Mouse (Mus musculus) midbrain, embryonic 11.5 days (tissue): ENCODE results near the gene Vamp2. TPM values are rescaled to one million over a fixed set of nuclear protein-coding genes. Genes with fewer than 3 reads are reported as not detected.

Source experiments
- ATAC-seq: fragments of 200-750 bp; cut with Nextera tagmentation; 2 replicates; pipeline ENCODE4 v1.8.0; 2017; ENCODE audit warnings: moderate TSS enrichment, moderate library complexity; ENCODE audit not compliant: low FRiP score
- DNase-seq: peaks from one replicate; pipeline ENCODE4 v3.0.0; 2015; ENCODE audit warnings: low spot score; ENCODE audit errors: missing footprints
- H3K27ac ChIP-seq: fragments of 300-500 bp; sonication (generic); 2 replicates; pipeline ENCODE4 v1.5.1; 2014; ENCODE audit warnings: low read depth, low read length
- H3K27me3 ChIP-seq: fragments of 300-500 bp; sonication (generic); 2 replicates; pipeline ENCODE4 v1.6.1; 2014; ENCODE audit warnings: mild to moderate bottlenecking, low read length, moderate library complexity, mixed read lengths; ENCODE audit not compliant: control insufficient read depth, insufficient read depth
- H3K36me3 ChIP-seq: fragments of 300-500 bp; sonication (generic); 2 replicates; pipeline ENCODE4 v1.6.1; 2014; ENCODE audit warnings: mild to moderate bottlenecking, low read length, moderate library complexity, mixed read lengths; ENCODE audit not compliant: control insufficient read depth, insufficient read depth
- H3K4me1 ChIP-seq: fragments of 300-500 bp; sonication (generic); 2 replicates; pipeline ENCODE4 v1.6.1; 2014; ENCODE audit warnings: low read length; ENCODE audit not compliant: control insufficient read depth, insufficient read depth
- H3K4me2 ChIP-seq: fragments of 300-500 bp; sonication (generic); 2 replicates; pipeline ENCODE4 v1.6.1; 2014; ENCODE audit warnings: mild to moderate bottlenecking, moderate library complexity
- H3K4me3 ChIP-seq: fragments of 300-500 bp; sonication (generic); 2 replicates; pipeline ENCODE4 v1.5.1; 2014; ENCODE audit warnings: low read depth, low read length
- H3K9ac ChIP-seq: fragments of 300-500 bp; sonication (generic); 2 replicates; pipeline ENCODE4 v1.6.1; 2014; ENCODE audit warnings: low read length
- H3K9me3 ChIP-seq: fragments of 300-500 bp; sonication (generic); 2 replicates; pipeline ENCODE4 v1.6.1; 2016; ENCODE audit warnings: low read length; ENCODE audit not compliant: control insufficient read depth
- WGBS: fragments of 180-500 bp; shearing (Covaris S2); extraction: QIAGEN DNeasy Blood & Tissue Kit; methylation state at CpG from one replicate; pipeline ENCODE4 v1.1.7; 2014; 5-methylcytosine and 5-hydroxymethylcytosine counted together
- polyA plus RNA-seq: library from polyadenylated mRNA; unstranded; fragments of >200 nt; fragmentation: Nextera tagmentation; extraction: Ambion mirVana; gene quantifications from 2 replicates; pipeline ENCODE4 v1.2.1, GENCODE M21; 2014

Vamp2 gene
- 72.4 and 73.5 TPM in 2 replicates for polyA plus RNA-seq

- Histone ChIP-seq H3K4me1 (peaks cover 13% of the 10 kb centered on the region), H3K4me3 (peak within 1 kb of the TSS; percentile 98), H3K9ac (peak within 1 kb of the TSS; percentile 93), H3K4me2 (peak within 1 kb of the TSS; percentile 91), H3K27ac (peak within 1 kb of the TSS; percentile 75), H3K9me3 (no peaks in the 10 kb centered on the region), H3K27me3 (no peaks in the 10 kb centered on the region), H3K36me3 (no peaks in the 10 kb centered on the region; the same call in 1 of the 2 replicates)
- DNase-seq (peak; percentile 100), ATAC-seq (peak; percentile 86)
- WGBS, result under 1% methylated on average over 66 of the region's 67 CpGs
Measured at GRCm38 (mm10) chr11:69088103-69088855, at the start of gene Vamp2. Gene Vamp2, plus strand, starts transcription at chr11:69088490.

- WGBS, result 1% methylated on average over 51 of the region's 54 CpGs
- H3K27me3 ChIP-seq, result no peaks in the 10 kb centered on the region
- H3K4me2 ChIP-seq, result peak within 1 kb of the TSS; percentile 82
- ATAC-seq, result peak; percentile 79
- DNase-seq, result peak; percentile 98
- H3K4me1 ChIP-seq, result peaks cover 15% of the 10 kb centered on the region
- peak within 1 kb of the TSS; percentile 81 for H3K4me3 ChIP-seq
- no peaks in the 10 kb centered on the region for H3K9me3 ChIP-seq
- peak within 1 kb of the TSS; percentile 88 for H3K27ac ChIP-seq
- H3K36me3 ChIP-seq, result peaks cover 8% of the 10 kb centered on the region
- H3K9ac ChIP-seq, result peak within 1 kb of the TSS; percentile 92
Measured at GRCm38 (mm10) chr11:69045531-69046394, 42.5 kb upstream of the Vamp2 start, which contains the start of gene Aurkb. Gene Aurkb, plus strand, starts transcription at chr11:69045647.

GRCm38 (mm10) chr11:69046395-69046774, 41.9 kb upstream of the Vamp2 start:
- 22% methylated on average over 9 of the region's 9 CpGs for WGBS

GRCm38 (mm10) chr11:69047592-69047991, 40.7 kb upstream of the Vamp2 start:
- no peak overlapping the region for H3K9ac ChIP-seq
- H3K27ac ChIP-seq, result no peak overlapping the region
- no peaks in the 10 kb centered on the region for H3K27me3 ChIP-seq
- H3K36me3 ChIP-seq, result peaks cover 9% of the 10 kb centered on the region
- ATAC-seq (no peak), DNase-seq (no peak)
- peaks cover 15% of the 10 kb centered on the region for H3K4me1 ChIP-seq
- no peaks in the 10 kb centered on the region for H3K9me3 ChIP-seq
- 90% methylated on average over 12 of the region's 12 CpGs for WGBS
- no peak overlapping the region for H3K4me3 ChIP-seq
- no peak overlapping the region; the same call in 1 of the 2 replicates for H3K4me2 ChIP-seq

More at GRCm38 (mm10) chr11:69046395-69046774, 41.9 kb upstream of the Vamp2 start:
- H3K36me3 ChIP-seq, result peaks cover 9% of the 10 kb centered on the region
- peak overlapping the region; percentile 92 for H3K9ac ChIP-seq
- no peaks in the 10 kb centered on the region for H3K9me3 ChIP-seq
- H3K4me3 ChIP-seq, result peak overlapping the region; percentile 81
- no peak for DNase-seq
- 0 out of 2 replicates have a peak overlapping the region, but pooled peaks have one; percentile 88 for H3K27ac ChIP-seq
- peaks cover 15% of the 10 kb centered on the region for H3K4me1 ChIP-seq
- no peak for ATAC-seq
- H3K4me2 ChIP-seq, result peak overlapping the region; percentile 82
- H3K27me3 ChIP-seq, result no peaks in the 10 kb centered on the region

- H3K4me2 ChIP-seq, result no peak overlapping the region
- no peaks in the 10 kb centered on the region for H3K9me3 ChIP-seq
Measured at GRCm38 (mm10) chr11:69048151-69048550, 40.1 kb upstream of the Vamp2 start.

GRCm38 (mm10) chr11:69050748-69051147, 37.5 kb upstream of the Vamp2 start:
- H3K9me3 ChIP-seq, result no peaks in the 10 kb centered on the region
- peaks cover 15% of the 10 kb centered on the region for H3K4me1 ChIP-seq
- no peaks in the 10 kb centered on the region for H3K27me3 ChIP-seq
- H3K36me3 ChIP-seq, result peaks cover 13% of the 10 kb centered on the region
- no peak overlapping the region for H3K4me2 ChIP-seq
- H3K9ac ChIP-seq, result no peak overlapping the region
- WGBS, result 88% methylated on average over 8 of the region's 8 CpGs
- H3K4me3 ChIP-seq, result no peak overlapping the region
- ATAC-seq (no peak), DNase-seq (no peak)
- no peak overlapping the region for H3K27ac ChIP-seq

More at GRCm38 (mm10) chr11:69048151-69048550, 40.1 kb upstream of the Vamp2 start:
- no peak overlapping the region for H3K9ac ChIP-seq
- no peaks in the 10 kb centered on the region for H3K27me3 ChIP-seq
- no peak for DNase-seq
- ATAC-seq, result no peak
- H3K36me3 ChIP-seq, result peaks cover 9% of the 10 kb centered on the region
- peaks cover 15% of the 10 kb centered on the region for H3K4me1 ChIP-seq
- H3K27ac ChIP-seq, result no peak overlapping the region
- H3K4me3 ChIP-seq, result no peak overlapping the region
- WGBS, result 91% methylated on average over 14 of the region's 14 CpGs

GRCm38 (mm10) chr11:69051771-69052170, 36.5 kb upstream of the Vamp2 start:
- Histone ChIP-seq H3K36me3 (peaks cover 13% of the 10 kb centered on the region), H3K27me3 (no peaks in the 10 kb centered on the region), H3K4me1 (peaks cover 8% of the 10 kb centered on the region), H3K9ac (no peak overlapping the region), H3K4me2 (no peak overlapping the region), H3K9me3 (no peaks in the 10 kb centered on the region), H3K4me3 (no peak overlapping the region), H3K27ac (no peak overlapping the region)
- DNase-seq, result peak; percentile 76
- 68% methylated on average over 4 of the region's 4 CpGs for WGBS
- no peak for ATAC-seq

- WGBS, result 90% methylated on average over 2 of the region's 2 CpGs
Measured at GRCm38 (mm10) chr11:69052824-69053421, 35.4 kb upstream of the Vamp2 start.

More at GRCm38 (mm10) chr11:69052824-69053421, 35.4 kb upstream of the Vamp2 start:
- peaks cover 13% of the 10 kb centered on the region for H3K36me3 ChIP-seq
- peaks cover 2% of the 10 kb centered on the region; the same call in 1 of the 2 replicates for H3K4me1 ChIP-seq
- no peak for DNase-seq
- ATAC-seq, result no peak
- H3K4me3 ChIP-seq, result no peak overlapping the region
- no peak overlapping the region for H3K9ac ChIP-seq
- no peaks in the 10 kb centered on the region for H3K9me3 ChIP-seq
- no peaks in the 10 kb centered on the region for H3K27me3 ChIP-seq
- no peak overlapping the region for H3K27ac ChIP-seq
- H3K4me2 ChIP-seq, result no peak overlapping the region
